Mouse (Mus musculus) cerebellum, adult 18-20 months (tissue): ENCODE results near the gene Hspa12b.

ENCODE experiments used
- DNase-seq, 2 experiments: peaks; one replicate each; pipeline ENCODE4 v3.0.0; 2021

Hspa12b gene

GRCm38 (mm10) chr2:131130849-131131248 lies 3.8 kb downstream of the Hspa12b start:
- DNase-seq, result no peak

GRCm38 (mm10) chr2:131132111-131132888 lies 5.2 kb downstream of the Hspa12b start:
- no peak for DNase-seq

GRCm38 (mm10) chr2:131132930-131133547 lies 6.0 kb downstream of the Hspa12b start, which contains the start of gene Gm11037:
Gene Gm11037, plus strand, starts transcription at chr2:131133497.
- DNase-seq, result no peak

- DNase-seq, result no peak
Measured at GRCm38 (mm10) chr2:131134381-131134780, 7.3 kb downstream of the Hspa12b start.

- DNase-seq, result no peak
Measured at GRCm38 (mm10) chr2:131134826-131135400, 7.8 kb downstream of the Hspa12b start.

- DNase-seq, result no peak
Measured at GRCm38 (mm10) chr2:131135521-131136139, 8.6 kb downstream of the Hspa12b start.

- DNase-seq, result no peak
Measured at GRCm38 (mm10) chr2:131138296-131138695, 11.2 kb downstream of the Hspa12b start.

- DNase-seq, result no peak
Measured at GRCm38 (mm10) chr2:131138760-131139159, 11.7 kb downstream of the Hspa12b start.

GRCm38 (mm10) chr2:131139287-131139686 lies 12.2 kb downstream of the Hspa12b start:
- no peak for DNase-seq

GRCm38 (mm10) chr2:131139886-131140532 lies 12.9 kb downstream of the Hspa12b start:
- no peak for DNase-seq

- no peak for DNase-seq
Measured at GRCm38 (mm10) chr2:131140533-131140905, 13.4 kb downstream of the Hspa12b start.

GRCm38 (mm10) chr2:131141336-131141986 lies 14.4 kb downstream of the Hspa12b start:
- DNase-seq, result no peak

GRCm38 (mm10) chr2:131142592-131142991 lies 15.5 kb downstream of the Hspa12b start:
- peak; percentile 31 to 33 for DNase-seq

GRCm38 (mm10) chr2:131143007-131143780 lies 16.1 kb downstream of the Hspa12b start:
- DNase-seq, result no peak

GRCm38 (mm10) chr2:131145121-131145520 lies 18.0 kb downstream of the Hspa12b start:
- no peak for DNase-seq

GRCm38 (mm10) chr2:131145536-131145935 lies 18.5 kb downstream of the Hspa12b start:
- DNase-seq, result no peak

- DNase-seq, result no peak
Measured at GRCm38 (mm10) chr2:131146193-131147042, 19.3 kb downstream of the Hspa12b start.

GRCm38 (mm10) chr2:131147043-131147365 lies 19.9 kb downstream of the Hspa12b start:
- DNase-seq, result no peak

- DNase-seq, result no peak
Measured at GRCm38 (mm10) chr2:131148353-131149253, 21.5 kb downstream of the Hspa12b start.

GRCm38 (mm10) chr2:131149254-131149578 lies 22.1 kb downstream of the Hspa12b start:
- no peak for DNase-seq
